Mouse (Mus musculus): Measurements from ENCODE around the gene Gimap3. TPM values are rescaled to one million over a fixed set of nuclear protein-coding genes. Genes with fewer than 3 reads are reported as not detected.

Gimap3 gene
- polyA plus RNA-seq, 1 experiment, result 22.2 TPM

- no peak for DNase-seq (ENCODE audit: low read depth, low spot score)
Observed at GRCm38 (mm10) chr6:48745959-48746889, 24.4 kb downstream of the Gimap3 start, which contains the start of gene Gimap5. TSS of gene Gimap5 (plus strand) at chr6:48746197.

DNA sequence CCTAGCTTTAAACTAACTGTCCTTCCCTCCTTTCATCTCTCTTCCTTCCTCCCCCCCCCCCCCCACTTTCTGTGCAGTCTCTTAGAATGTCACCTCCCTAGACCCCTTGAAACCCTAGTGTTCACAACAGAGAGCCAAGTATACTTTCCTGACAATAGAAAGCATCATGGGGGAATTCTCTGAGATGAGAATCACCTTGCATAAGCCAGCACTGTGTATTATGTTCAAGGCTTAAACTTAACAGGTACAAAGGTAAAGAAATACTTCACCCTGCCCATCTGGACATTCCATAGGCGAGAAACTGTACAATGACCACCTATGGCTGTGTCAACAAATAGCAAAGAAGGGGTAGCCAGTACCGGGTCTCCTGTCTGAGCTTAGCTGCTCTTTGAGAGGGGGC, 25.2 kb downstream of the Gimap3 start:
- DNase-seq (ENCODE audit: low read depth, low spot score), result no peak
- WGBS, result 52% methylated on average over 2 of the region's 2 CpGs

More at GRCm38 (mm10) chr6:48745959-48746889, 24.4 kb downstream of the Gimap3 start, which contains the start of gene Gimap5:
- WGBS, result 53% methylated on average over 16 of the region's 16 CpGs

DNA sequence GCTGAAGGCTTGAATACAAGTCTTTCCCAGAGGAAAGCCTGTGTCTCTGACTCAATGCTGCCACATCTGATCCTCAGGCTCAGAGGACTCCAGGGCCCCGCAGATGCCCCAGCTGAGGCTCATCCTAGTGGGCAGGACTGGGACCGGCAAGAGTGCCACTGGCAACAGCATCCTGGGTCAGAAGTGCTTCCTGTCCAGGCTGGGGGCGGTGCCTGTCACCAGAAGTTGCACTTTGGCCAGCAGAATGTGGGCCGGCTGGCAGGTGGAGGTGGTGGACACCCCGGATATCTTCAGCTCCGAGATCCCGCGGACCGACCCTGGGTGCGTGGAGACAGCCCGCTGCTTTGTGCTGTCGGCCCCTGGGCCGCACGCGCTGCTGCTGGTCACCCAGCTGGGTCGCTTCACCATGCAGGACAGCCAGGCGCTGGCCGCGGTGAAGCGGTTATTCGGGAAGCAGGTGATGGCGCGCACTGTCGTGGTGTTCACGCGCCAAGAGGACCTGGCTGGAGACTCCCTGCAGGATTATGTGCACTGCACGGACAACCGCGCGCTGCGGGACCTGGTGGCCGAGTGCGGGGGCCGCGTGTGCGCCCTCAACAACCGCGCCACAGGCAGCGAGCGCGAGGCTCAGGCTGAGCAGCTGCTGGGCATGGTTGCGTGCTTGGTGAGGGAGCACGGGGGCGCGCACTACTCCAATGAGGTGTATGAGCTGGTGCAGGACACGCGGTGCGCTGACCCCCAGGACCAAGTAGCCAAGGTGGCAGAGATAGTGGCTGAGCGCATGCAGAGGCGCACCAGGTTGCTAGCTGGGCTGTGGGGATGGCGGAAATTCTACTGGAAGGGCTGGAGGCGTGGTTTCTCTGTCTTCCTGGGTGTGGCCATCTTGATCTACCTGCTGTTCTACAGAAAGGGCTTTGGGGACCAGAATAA, 28.0 kb downstream of the Gimap3 start:
- no peak for DNase-seq (ENCODE audit: low read depth, low spot score)
- WGBS, result 10% methylated on average over 52 of the region's 52 CpGs

DNA sequence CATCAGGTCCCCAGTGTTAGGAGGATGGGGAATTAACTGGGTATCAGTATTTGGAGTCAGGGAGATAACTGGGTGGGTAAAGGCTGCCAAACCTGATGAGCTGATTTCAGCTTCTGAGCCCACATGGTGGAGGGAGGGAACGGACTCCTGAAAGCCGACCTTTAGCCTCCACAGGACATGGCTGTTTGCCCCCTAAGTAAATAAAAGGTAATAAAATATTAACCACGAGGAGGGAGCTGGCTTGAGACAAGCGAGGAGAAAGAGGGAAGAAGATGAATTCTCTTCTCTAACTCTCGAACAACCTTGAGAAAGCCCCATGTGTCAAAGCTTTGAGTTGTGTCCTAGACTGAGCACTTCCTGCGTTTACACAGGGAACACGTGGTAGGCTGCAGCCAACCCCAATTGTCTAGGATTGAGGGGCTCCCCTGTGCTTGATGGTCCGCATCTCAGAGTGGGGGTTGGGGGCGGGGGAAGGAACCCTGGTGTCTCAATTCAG, 28.9 kb downstream of the Gimap3 start:
- 10% methylated on average over 9 of the region's 9 CpGs for WGBS
- no peak for DNase-seq (ENCODE audit: low read depth, low spot score)

DNA sequence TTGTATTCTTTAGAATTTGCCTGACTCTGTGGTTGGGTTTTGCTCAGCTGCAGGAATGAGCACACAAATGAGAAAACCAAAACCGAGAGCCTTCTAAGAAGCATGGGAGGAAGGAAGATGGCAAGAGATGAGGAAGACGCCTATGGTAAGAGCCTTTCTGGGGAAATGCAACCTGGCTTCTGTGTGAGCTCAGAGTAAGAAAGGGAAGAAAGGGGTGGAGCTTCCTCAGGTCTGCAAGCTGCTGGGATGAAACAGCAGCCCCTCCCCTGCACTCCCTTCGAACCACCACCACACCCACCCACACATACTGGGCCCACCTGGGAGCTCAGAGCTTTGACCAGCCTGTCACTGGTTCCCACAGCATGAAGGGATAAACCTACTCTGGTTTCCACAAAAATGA, 29.4 kb downstream of the Gimap3 start:
- DNase-seq (ENCODE audit: low read depth, low spot score), result no peak
- 18% methylated on average over 3 of the region's 3 CpGs for WGBS

GRCm38 (mm10) chr6:48740501-48741169, 30.0 kb downstream of the Gimap3 start:
- WGBS, result 65% methylated on average over 3 of the region's 3 CpGs
- no peak for DNase-seq (ENCODE audit: low read depth, low spot score)

DNA sequence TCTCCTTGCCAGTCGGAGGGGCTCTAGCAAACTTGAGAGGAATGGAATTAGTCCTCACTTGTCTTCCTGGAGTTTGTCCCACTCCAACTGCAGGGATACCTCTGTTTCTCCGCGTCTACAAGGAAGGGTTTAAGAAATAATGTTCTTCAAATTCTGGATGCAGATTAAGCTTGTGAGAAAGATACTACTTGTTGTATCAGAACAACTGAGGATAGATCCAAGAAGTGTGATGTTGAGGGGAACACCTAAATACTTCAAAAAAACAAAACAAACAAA, 30.9 kb downstream of the Gimap3 start:
- 83% methylated on average over 3 of the region's 3 CpGs for WGBS
- no peak for DNase-seq (ENCODE audit: low read depth, low spot score)

GRCm38 (mm10) chr6:48738961-48739779, 31.5 kb downstream of the Gimap3 start, which contains the start of gene Gimap1:
TSS of gene Gimap1 (plus strand) at chr6:48739054.
- WGBS, result 66% methylated on average over 15 of the region's 15 CpGs
- DNase-seq (ENCODE audit: low read depth, low spot score), result no peak

DNA sequence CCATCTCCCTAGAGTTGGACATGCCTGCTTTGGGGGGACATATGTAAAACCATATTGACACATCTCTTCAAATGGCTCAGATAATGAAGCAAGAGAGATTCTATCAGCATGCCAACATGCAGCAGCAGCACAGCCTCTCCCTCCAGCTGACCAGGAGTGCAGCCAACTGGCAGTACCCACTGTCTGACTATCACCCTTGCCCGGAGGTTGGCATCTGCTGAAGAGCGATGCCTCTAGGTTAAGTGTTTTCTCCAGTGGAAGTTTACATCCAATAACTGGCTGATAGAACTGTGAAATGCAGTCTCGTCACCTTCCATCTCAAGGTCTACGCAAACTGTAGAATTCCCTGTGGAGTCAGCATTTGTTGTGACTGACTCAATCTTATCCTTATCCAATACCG, 33.0 kb downstream of the Gimap3 start:
- WGBS, result 92% methylated on average over 5 of the region's 5 CpGs
- no peak for DNase-seq (ENCODE audit: low read depth, low spot score)

DNA sequence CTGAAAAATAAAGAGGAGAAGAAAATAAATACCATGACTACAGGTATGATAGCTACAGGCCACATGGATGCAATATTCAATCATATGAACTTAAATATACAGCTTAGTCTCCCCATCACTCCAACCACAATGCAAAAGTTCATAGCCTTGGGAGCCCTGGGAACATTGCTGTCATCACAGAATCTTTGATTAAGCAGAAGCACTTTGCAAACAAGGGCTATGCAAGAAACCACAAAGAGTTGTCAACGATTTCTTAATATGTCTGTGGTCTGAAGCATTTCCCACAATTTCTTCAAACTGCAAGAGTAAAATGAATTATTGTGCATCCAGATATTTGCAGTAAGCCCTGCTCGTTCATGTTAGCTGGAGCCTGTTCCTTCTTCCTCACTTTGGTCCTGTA, 33.6 kb downstream of the Gimap3 start:
- WGBS, result 71% methylated on average over 2 of the region's 2 CpGs
- no peak for DNase-seq (ENCODE audit: low read depth, low spot score)

DNA sequence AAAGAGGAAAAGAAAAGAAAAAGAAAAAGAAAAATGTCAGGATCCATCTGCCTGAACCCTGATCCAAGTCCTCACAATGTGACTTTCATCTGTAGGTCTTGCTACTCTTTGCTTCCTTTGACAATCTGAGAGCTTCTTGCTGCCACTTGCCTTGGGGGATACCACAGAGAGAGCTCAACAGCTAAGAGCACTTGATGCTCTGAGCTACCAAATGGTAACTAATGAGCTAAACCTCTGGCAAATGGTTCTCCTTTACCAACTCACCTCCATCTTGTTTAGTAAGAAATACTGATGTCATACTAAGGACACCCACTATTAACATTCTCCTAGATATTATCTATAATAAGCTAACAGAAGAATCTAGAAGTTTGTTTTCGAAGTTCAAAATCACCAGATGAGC, 37.0 kb downstream of the Gimap3 start:
- no peak for DNase-seq (ENCODE audit: low read depth, low spot score)
- 86% methylated on average over 1 of the region's 1 CpGs for WGBS

DNA sequence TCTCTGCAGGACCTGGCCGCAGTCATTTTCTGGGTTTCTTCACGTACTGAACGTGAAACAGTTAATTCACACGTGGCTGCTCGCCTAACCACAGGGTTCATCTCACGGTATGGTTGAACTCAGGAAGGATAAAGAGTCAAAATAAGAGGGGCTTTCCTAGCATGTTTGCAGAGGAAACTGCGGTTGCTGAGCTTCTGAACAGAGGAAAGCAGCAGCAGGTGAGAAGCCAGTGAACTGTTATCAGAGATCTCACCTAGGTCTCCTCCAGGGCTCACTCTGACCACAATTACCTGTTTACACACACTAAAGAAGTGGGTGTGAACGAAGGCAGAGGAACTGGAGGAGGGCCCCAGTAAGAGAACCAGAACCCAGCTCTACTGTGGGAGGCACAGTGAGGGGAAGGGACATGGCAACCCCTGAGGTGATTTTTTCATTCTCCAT, 37.8 kb downstream of the Gimap3 start:
- 36% methylated on average over 8 of the region's 8 CpGs for WGBS
- DNase-seq (ENCODE audit: low read depth, low spot score), result no peak

- no peak for DNase-seq (ENCODE audit: low read depth, low spot score)
Observed at GRCm38 (mm10) chr6:48727761-48728160, 42.9 kb downstream of the Gimap3 start.

GRCm38 (mm10) chr6:48725476-48725875, 45.2 kb downstream of the Gimap3 start:
- no peak for DNase-seq (ENCODE audit: low read depth, low spot score)
- 0% methylated on average over 1 of the region's 1 CpGs for WGBS

More at GRCm38 (mm10) chr6:48727761-48728160, 42.9 kb downstream of the Gimap3 start:
- WGBS, result 89% methylated on average over 5 of the region's 5 CpGs

GRCm38 (mm10) chr6:48723468-48723867, 47.2 kb downstream of the Gimap3 start:
- 73% methylated on average over 8 of the region's 8 CpGs for WGBS
- no peak for DNase-seq (ENCODE audit: low read depth, low spot score)

DNA sequence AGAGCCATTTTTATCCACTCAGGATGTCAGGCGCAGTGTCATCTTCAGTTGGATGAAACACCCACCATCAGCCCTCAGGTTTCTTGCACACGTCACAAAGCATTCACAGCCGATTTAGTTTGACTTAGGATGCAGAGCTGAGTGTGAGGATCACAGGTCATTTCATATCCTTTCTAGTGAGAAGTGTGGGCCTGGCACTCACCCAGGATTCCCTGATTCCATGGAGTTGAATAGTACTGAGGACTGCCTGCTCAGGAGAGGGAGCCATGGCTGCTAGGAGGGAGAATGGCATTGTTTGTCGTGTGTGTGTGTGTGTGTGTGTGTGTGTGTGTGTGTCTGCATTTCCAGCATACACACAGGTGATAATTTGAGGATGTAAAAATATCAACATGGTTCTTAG, 50.3 kb downstream of the Gimap3 start:
- no peak for DNase-seq (ENCODE audit: low read depth, low spot score)
- WGBS, result 76% methylated on average over 4 of the region's 4 CpGs

DNA sequence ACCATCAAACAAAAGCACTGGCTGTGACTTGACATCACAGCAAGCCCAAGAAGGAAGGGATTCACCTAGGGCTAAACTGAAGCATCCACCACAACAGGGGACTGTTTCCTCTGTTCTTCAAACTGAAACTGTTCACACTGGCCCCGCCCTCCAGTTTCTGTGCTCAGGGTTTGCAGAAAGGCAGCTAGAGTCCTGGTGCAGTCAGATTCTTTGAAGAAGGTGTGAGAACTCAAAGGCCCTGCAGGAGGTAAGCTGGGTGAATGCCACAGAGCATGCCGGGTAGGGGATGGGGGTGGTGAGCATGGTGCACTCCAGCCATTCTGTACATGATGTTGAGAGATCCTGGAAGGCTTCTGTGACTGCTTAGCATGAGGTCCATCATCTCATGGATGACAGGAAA, 52.2 kb downstream of the Gimap3 start, which contains the start of the genes Gm28053 and Gimap7:
Gm28053 (plus strand) TSS at position 153 of the 400 bp plus-strand sequence.
Gimap7 (plus strand) TSS at position 167 of the 400 bp plus-strand sequence.
- 58% methylated on average over 2 of the region's 2 CpGs for WGBS
- no peak for DNase-seq (ENCODE audit: low read depth, low spot score)

Data from large intestine, adult 2 months (tissue).